Mouse (Mus musculus) limb, embryonic 11.5 days (tissue): ENCODE results near the gene Dusp1. TPM values are rescaled to one million over a fixed set of nuclear protein-coding genes. Genes with fewer than 3 reads are reported as not detected.

ENCODE experiments used
- ATAC-seq: fragments of 200-750 bp; cut with Nextera tagmentation; 2 replicates; pipeline ENCODE4 v1.8.0; 2017; ENCODE audit warnings: low read depth; ENCODE audit not compliant: insufficient number of reproducible peaks, low FRiP score, low TSS enrichment
- DNase-seq: peaks from one replicate; pipeline ENCODE4 v3.0.0-alpha.2; 2015; ENCODE audit warnings: low spot score
- H3K27ac ChIP-seq: fragments of 300-500 bp; sonication (generic); replicated peaks from 2 replicates; pipeline ENCODE4 v1.5.1; 2014; ENCODE audit warnings: low read depth, mild to moderate bottlenecking, low read length
- H3K27me3 ChIP-seq: fragments of 300-500 bp; sonication (generic); 2 replicates; pipeline ENCODE4 v1.6.1; 2014; ENCODE audit warnings: mild to moderate bottlenecking, low read length, mixed read lengths; ENCODE audit not compliant: control insufficient read depth, insufficient read depth
- H3K36me3 ChIP-seq: fragments of 300-500 bp; sonication (generic); 2 replicates; pipeline ENCODE4 v1.6.1; 2014; ENCODE audit warnings: mild to moderate bottlenecking, low read length, moderate library complexity, mixed read lengths; ENCODE audit not compliant: control insufficient read depth, insufficient read depth
- H3K4me1 ChIP-seq: fragments of 300-500 bp; sonication (generic); 2 replicates; pipeline ENCODE4 v1.6.1; 2014; ENCODE audit warnings: low read length, mixed read lengths; ENCODE audit not compliant: control insufficient read depth, insufficient read depth
- H3K4me2 ChIP-seq: fragments of 300-500 bp; sonication (generic); 2 replicates; pipeline ENCODE4 v1.6.1; 2014; ENCODE audit warnings: low read depth, mild to moderate bottlenecking, moderate library complexity; ENCODE audit not compliant: severe bottlenecking
- H3K4me3 ChIP-seq: fragments of 300-500 bp; sonication (generic); 2 replicates; pipeline ENCODE4 v1.5.1; 2014; ENCODE audit warnings: low read depth, low read length
- H3K9ac ChIP-seq: fragments of 300-500 bp; sonication (generic); 2 replicates; pipeline ENCODE4 v1.6.1; 2014; ENCODE audit warnings: mild to moderate bottlenecking, low read length
- H3K9me3 ChIP-seq: fragments of 300-500 bp; sonication (generic); 2 replicates; pipeline ENCODE4 v1.6.1; 2016; ENCODE audit warnings: low read length; ENCODE audit not compliant: control insufficient read depth
- WGBS: fragments of 180-500 bp; shearing (Covaris S2); extraction: QIAGEN DNeasy Blood & Tissue Kit; methylation state at CpG from one replicate; pipeline ENCODE4 v1.1.7; 2014; 5-methylcytosine and 5-hydroxymethylcytosine counted together
- polyA plus RNA-seq: library from polyadenylated mRNA; unstranded; fragments of >200 nt; fragmentation: Nextera tagmentation; extraction: Ambion mirVana; gene quantifications from 2 replicates; pipeline ENCODE4 v1.2.1, GENCODE M21; 2014

Gene Dusp1
- polyA plus RNA-seq, 1 experiment from 2014 or later: 22.8 TPM

GRCm38 (mm10) chr17:26549148-26549809, 12.6 kb downstream of the Dusp1 start:
- Histone ChIP-seq H3K27ac (no peak overlapping the region), H3K27me3 (no peaks in the 10 kb centered on the region), H3K4me2 (no peak overlapping the region), H3K9ac (no peak overlapping the region), H3K4me3 (no peak overlapping the region), H3K4me1 (no peaks in the 10 kb centered on the region), H3K9me3 (no peaks in the 10 kb centered on the region), H3K36me3 (no peaks in the 10 kb centered on the region)
- DNase-seq (no peak), ATAC-seq (no peak)
- WGBS: 6% methylated on average over 12 of the region's 12 CpGs

GRCm38 (mm10) chr17:26548566-26548965, 13.4 kb downstream of the Dusp1 start:
- no peak for DNase-seq
- no peak overlapping the region for H3K4me3 ChIP-seq
- no peaks in the 10 kb centered on the region for H3K4me1 ChIP-seq
- no peak overlapping the region for H3K27ac ChIP-seq
- H3K9ac ChIP-seq: no peak overlapping the region
- H3K36me3 ChIP-seq: no peaks in the 10 kb centered on the region
- no peaks in the 10 kb centered on the region for H3K9me3 ChIP-seq
- WGBS: 18% methylated on average over 3 of the region's 5 CpGs
- no peak for ATAC-seq
- H3K27me3 ChIP-seq: no peaks in the 10 kb centered on the region
- no peak overlapping the region for H3K4me2 ChIP-seq

GRCm38 (mm10) chr17:26547771-26548170, 14.2 kb downstream of the Dusp1 start:
- WGBS: 37% methylated on average over 7 of the region's 7 CpGs
- no peak for DNase-seq
- no peak overlapping the region for H3K27ac ChIP-seq

GRCm38 (mm10) chr17:26544319-26544963, 17.5 kb downstream of the Dusp1 start:
- Histone ChIP-seq H3K4me3 (no peak overlapping the region), H3K9me3 (no peaks in the 10 kb centered on the region), H3K4me2 (no peak overlapping the region), H3K27me3 (no peaks in the 10 kb centered on the region), H3K27ac (no peak overlapping the region), H3K9ac (no peak overlapping the region), H3K36me3 (no peaks in the 10 kb centered on the region), H3K4me1 (no peaks in the 10 kb centered on the region)
- no peak for DNase-seq
- 87% methylated on average over 8 of the region's 8 CpGs for whole genome bisulfite sequencing
- ATAC-seq: no peak

More at GRCm38 (mm10) chr17:26547771-26548170, 14.2 kb downstream of the Dusp1 start:
- Histone ChIP-seq H3K4me3 (no peak overlapping the region), H3K9me3 (no peaks in the 10 kb centered on the region), H3K4me1 (no peaks in the 10 kb centered on the region), H3K4me2 (no peak overlapping the region), H3K9ac (no peak overlapping the region), H3K36me3 (no peaks in the 10 kb centered on the region), H3K27me3 (no peaks in the 10 kb centered on the region)
- ATAC-seq: no peak

GRCm38 (mm10) chr17:26540083-26540482, 21.8 kb downstream of the Dusp1 start:
- H3K4me1 ChIP-seq: no peaks in the 10 kb centered on the region
- H3K9me3 ChIP-seq: no peaks in the 10 kb centered on the region
- 85% methylated on average over 5 of the region's 5 CpGs for WGBS
- no peak overlapping the region for H3K9ac ChIP-seq
- DNase-seq: no peak
- H3K4me3 ChIP-seq: no peak overlapping the region
- H3K27ac ChIP-seq: no peak overlapping the region
- H3K4me2 ChIP-seq: no peak overlapping the region
- ATAC-seq: no peak
- H3K27me3 ChIP-seq: no peaks in the 10 kb centered on the region
- H3K36me3 ChIP-seq: no peaks in the 10 kb centered on the region

GRCm38 (mm10) chr17:26537722-26538471, 24.0 kb downstream of the Dusp1 start:
- DNase-seq (no peak), ATAC-seq (no peak)
- Histone ChIP-seq H3K4me2 (no peak overlapping the region), H3K4me3 (no peak overlapping the region), H3K36me3 (no peaks in the 10 kb centered on the region), H3K4me1 (no peaks in the 10 kb centered on the region), H3K27me3 (no peaks in the 10 kb centered on the region), H3K9me3 (no peaks in the 10 kb centered on the region), H3K27ac (no peak overlapping the region), H3K9ac (no peak overlapping the region)
- WGBS: 38% methylated on average over 6 of the region's 6 CpGs

- H3K9ac ChIP-seq: no peak overlapping the region
- no peak overlapping the region for H3K4me3 ChIP-seq
- H3K4me1 ChIP-seq: peaks cover 7% of the 10 kb centered on the region
- ATAC-seq: no peak
- H3K4me2 ChIP-seq: no peak overlapping the region
- WGBS: 85% methylated on average over 7 of the region's 7 CpGs
- no peak for DNase-seq
- H3K9me3 ChIP-seq: no peaks in the 10 kb centered on the region
- H3K27me3 ChIP-seq: no peaks in the 10 kb centered on the region
- H3K36me3 ChIP-seq: no peaks in the 10 kb centered on the region
- no peak overlapping the region for H3K27ac ChIP-seq
These were observed 26.4 kb downstream of the Dusp1 start for GRCm38 (mm10) chr17:26535251-26536136.

GRCm38 (mm10) chr17:26534695-26535094, 27.2 kb downstream of the Dusp1 start:
- Histone ChIP-seq H3K9ac (no peak overlapping the region), H3K27me3 (no peaks in the 10 kb centered on the region), H3K27ac (no peak overlapping the region), H3K4me3 (no peak overlapping the region), H3K4me1 (peaks cover 12% of the 10 kb centered on the region), H3K36me3 (no peaks in the 10 kb centered on the region), H3K4me2 (no peak overlapping the region), H3K9me3 (no peaks in the 10 kb centered on the region)
- 86% methylated on average over 5 of the region's 5 CpGs for WGBS
- no peak for DNase-seq
- no peak for ATAC-seq
